Mouse (Mus musculus): Measurements from ENCODE around the gene Dnal1. TPM values are rescaled to one million over a fixed set of nuclear protein-coding genes. Genes with fewer than 3 reads are reported as not detected.

Dnal1 gene
- polyA plus RNA-seq, 1 experiment from 2014 or later: 7.1 TPM

DNA sequence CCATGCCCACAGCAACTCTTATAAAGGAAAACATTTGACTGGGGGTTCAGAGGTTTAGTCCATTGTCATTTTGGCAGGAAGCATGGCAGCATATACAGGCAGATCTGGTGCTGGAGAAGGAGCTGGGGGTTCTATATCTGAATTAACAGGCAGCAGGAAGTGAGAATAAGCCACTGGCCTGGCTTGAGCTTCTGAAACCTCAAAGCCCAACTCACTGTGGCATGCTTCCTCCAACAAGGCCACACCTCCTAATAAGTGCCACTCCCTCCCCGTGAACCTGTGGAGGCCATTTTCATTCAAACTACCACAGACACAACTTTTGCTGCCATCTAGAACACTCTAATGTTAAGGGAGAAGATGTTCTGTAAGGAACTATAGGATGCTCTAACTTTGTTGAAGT lies 6.5 kb upstream of the Dnal1 start:
- no peak for ATAC-seq (ENCODE audit: low read depth)
- Histone ChIP-seq H3K4me3 (ENCODE audit: low read depth, low read length) (no peak overlapping the region), H3K36me3 (ENCODE audit: control insufficient read depth, insufficient read depth, low read length) (no peaks in the 10 kb centered on the region)

DNA sequence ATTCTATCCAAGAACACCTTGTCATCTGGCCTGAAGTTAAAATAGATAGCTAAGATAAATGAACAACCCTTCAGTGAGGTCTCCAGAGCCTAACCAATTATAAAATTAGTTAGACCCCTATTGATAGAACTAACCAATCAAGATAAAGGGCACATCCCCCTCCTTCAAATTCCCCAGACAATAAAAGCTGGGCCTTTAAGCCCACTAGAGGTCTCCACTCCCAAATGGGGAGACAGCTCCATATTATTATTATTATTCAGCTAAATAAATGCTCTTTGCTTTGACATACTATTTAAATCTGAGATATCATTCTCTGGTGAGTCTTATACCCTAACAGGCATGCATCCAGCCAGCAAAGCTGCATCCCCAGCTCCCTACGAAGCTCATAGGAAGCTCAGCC lies 4.2 kb upstream of the Dnal1 start:
- ATAC-seq (ENCODE audit: low read depth): no peak
- no peak for DNase-seq (ENCODE audit: low spot score)
- Histone ChIP-seq H3K4me3 (ENCODE audit: low read depth, low read length) (no peak overlapping the region), H3K36me3 (ENCODE audit: control insufficient read depth, insufficient read depth, low read length) (no peaks in the 10 kb centered on the region), H3K9me3 (ENCODE audit: control insufficient read depth, low read length) (no peaks in the 10 kb centered on the region), H3K9ac (ENCODE audit: low read depth, low read length) (no peak overlapping the region), H3K27ac (replicated peaks; ENCODE audit: low read depth, low read length) (no peak overlapping the region), H3K4me1 (ENCODE audit: control insufficient read depth, insufficient read depth, low read length) (peaks cover 4% of the 10 kb centered on the region; the same call in 1 of the 2 replicates), H3K27me3 (replicated peaks; ENCODE audit: control insufficient read depth, insufficient read depth, low read length) (no peaks in the 10 kb centered on the region), H3K4me2 (ENCODE audit: low read depth, low read length) (no peak overlapping the region)
- WGBS: 76% methylated on average over 1 of the region's 1 CpGs

More for the DNA sequence above, 6.5 kb upstream of the Dnal1 start:
- Histone ChIP-seq H3K4me1 (ENCODE audit: control insufficient read depth, insufficient read depth, low read length) (no peaks in the 10 kb centered on the region), H3K9me3 (ENCODE audit: control insufficient read depth, low read length) (no peaks in the 10 kb centered on the region), H3K27me3 (replicated peaks; ENCODE audit: control insufficient read depth, insufficient read depth, low read length) (no peaks in the 10 kb centered on the region), H3K27ac (replicated peaks; ENCODE audit: low read depth, low read length) (no peak overlapping the region), H3K4me2 (ENCODE audit: low read depth, low read length) (no peak overlapping the region), H3K9ac (ENCODE audit: low read depth, low read length) (no peak overlapping the region)
- WGBS: 63% methylated on average over 1 of the region's 1 CpGs
- DNase-seq (ENCODE audit: low spot score): no peak

GRCm38 (mm10) chr12:84110814-84111213 lies 3.4 kb upstream of the Dnal1 start:
- H3K27me3 ChIP-seq (replicated peaks; ENCODE audit: control insufficient read depth, insufficient read depth, low read length): no peaks in the 10 kb centered on the region
- DNase-seq (ENCODE audit: low spot score) (no peak), ATAC-seq (ENCODE audit: low read depth) (no peak)
- peaks cover 7% of the 10 kb centered on the region; the same call in 1 of the 2 replicates for H3K4me1 ChIP-seq (ENCODE audit: control insufficient read depth, insufficient read depth, low read length)
- 91% methylated on average over 4 of the region's 4 CpGs for WGBS
- no peak overlapping the region for H3K27ac ChIP-seq (replicated peaks; ENCODE audit: low read depth, low read length)
- no peaks in the 10 kb centered on the region for H3K9me3 ChIP-seq (ENCODE audit: control insufficient read depth, low read length)
- no peak overlapping the region for H3K4me3 ChIP-seq (ENCODE audit: low read depth, low read length)
- H3K36me3 ChIP-seq (ENCODE audit: control insufficient read depth, insufficient read depth, low read length): no peaks in the 10 kb centered on the region
- H3K4me2 ChIP-seq (ENCODE audit: low read depth, low read length): no peak overlapping the region
- H3K9ac ChIP-seq (ENCODE audit: low read depth, low read length): no peak overlapping the region

DNA sequence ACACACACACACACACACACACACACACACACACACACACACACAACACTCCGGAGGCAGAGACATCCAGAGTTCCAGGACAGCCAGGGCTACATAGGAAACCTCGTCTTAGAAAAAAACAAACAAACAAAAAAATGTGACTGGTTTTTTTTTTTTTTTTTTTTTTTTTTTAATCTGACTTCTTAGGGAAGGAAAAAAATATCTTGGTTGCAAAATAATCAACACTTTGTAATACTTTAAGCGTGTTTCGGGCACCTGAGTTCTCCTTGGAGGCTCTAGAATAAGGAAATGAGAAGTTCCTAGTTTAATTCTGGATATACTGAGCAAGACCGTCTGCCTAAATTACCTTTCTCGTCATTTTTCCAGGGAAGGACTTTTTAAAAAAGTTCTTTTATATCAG lies 490 bp upstream of the Dnal1 start:
- no peaks in the 10 kb centered on the region for H3K27me3 ChIP-seq (replicated peaks; ENCODE audit: control insufficient read depth, insufficient read depth, low read length)
- 40% methylated on average over 6 of the region's 6 CpGs for WGBS
- H3K9me3 ChIP-seq (ENCODE audit: control insufficient read depth, low read length): no peaks in the 10 kb centered on the region
- H3K36me3 ChIP-seq (ENCODE audit: control insufficient read depth, insufficient read depth, low read length): no peaks in the 10 kb centered on the region
- no peak overlapping the region for H3K27ac ChIP-seq (replicated peaks; ENCODE audit: low read depth, low read length)
- H3K9ac ChIP-seq (ENCODE audit: low read depth, low read length): peak overlapping the region; percentile 14; the same call in 1 of the 2 replicates
- H3K4me3 ChIP-seq (ENCODE audit: low read depth, low read length): peak overlapping the region; percentile 71
- no peak for DNase-seq (ENCODE audit: low spot score)
- ATAC-seq (ENCODE audit: low read depth): no peak
- peaks cover 7% of the 10 kb centered on the region; the same call in 1 of the 2 replicates for H3K4me1 ChIP-seq (ENCODE audit: control insufficient read depth, insufficient read depth, low read length)
- H3K4me2 ChIP-seq (ENCODE audit: low read depth, low read length): peak overlapping the region; percentile 75

- Histone ChIP-seq H3K36me3 (ENCODE audit: control insufficient read depth, insufficient read depth, low read length) (no peaks in the 10 kb centered on the region), H3K27ac (replicated peaks; ENCODE audit: low read depth, low read length) (no peak overlapping the region), H3K4me2 (ENCODE audit: low read depth, low read length) (no peak overlapping the region), H3K9ac (ENCODE audit: low read depth, low read length) (no peak overlapping the region), H3K4me1 (ENCODE audit: control insufficient read depth, insufficient read depth, low read length) (peaks cover 7% of the 10 kb centered on the region; the same call in 1 of the 2 replicates), H3K9me3 (ENCODE audit: control insufficient read depth, low read length) (no peaks in the 10 kb centered on the region), H3K4me3 (ENCODE audit: low read depth, low read length) (no peak overlapping the region), H3K27me3 (replicated peaks; ENCODE audit: control insufficient read depth, insufficient read depth, low read length) (no peaks in the 10 kb centered on the region)
- DNase-seq (ENCODE audit: low spot score) (no peak), ATAC-seq (ENCODE audit: low read depth) (no peak)
- 93% methylated on average over 5 of the region's 5 CpGs for WGBS
These were observed 5.4 kb downstream of the Dnal1 start for GRCm38 (mm10) chr12:84119584-84119983.

DNA sequence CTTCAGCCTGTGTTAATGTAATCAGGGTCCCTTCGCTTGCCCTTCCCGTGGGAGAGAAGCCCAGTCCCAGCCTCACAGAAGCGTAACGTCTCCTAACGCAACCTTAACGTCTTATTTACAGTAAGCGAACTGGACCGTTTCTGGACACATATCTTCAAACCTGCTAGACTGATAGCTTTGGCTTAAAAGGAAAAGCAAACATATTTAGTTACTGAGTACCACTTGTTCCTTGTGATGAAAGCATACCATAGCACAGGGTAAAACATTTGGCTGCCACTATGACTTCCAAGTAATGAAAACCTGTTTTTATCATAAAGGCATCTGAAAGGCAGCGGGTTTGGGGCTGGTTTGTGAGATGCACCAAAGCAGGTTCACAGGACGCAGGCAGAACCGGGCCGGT lies 11.7 kb downstream of the Dnal1 start:
- Histone ChIP-seq H3K36me3 (ENCODE audit: control insufficient read depth, insufficient read depth, low read length) (peaks cover 30% of the 10 kb centered on the region), H3K27ac (replicated peaks; ENCODE audit: low read depth, low read length) (no peak overlapping the region), H3K9ac (ENCODE audit: low read depth, low read length) (no peak overlapping the region), H3K4me3 (ENCODE audit: low read depth, low read length) (no peak overlapping the region), H3K9me3 (ENCODE audit: control insufficient read depth, low read length) (no peaks in the 10 kb centered on the region), H3K27me3 (replicated peaks; ENCODE audit: control insufficient read depth, insufficient read depth, low read length) (no peaks in the 10 kb centered on the region), H3K4me2 (ENCODE audit: low read depth, low read length) (no peak overlapping the region), H3K4me1 (ENCODE audit: control insufficient read depth, insufficient read depth, low read length) (no peaks in the 10 kb centered on the region)
- 67% methylated on average over 12 of the region's 12 CpGs for WGBS
- ATAC-seq (ENCODE audit: low read depth) (no peak), DNase-seq (ENCODE audit: low spot score) (no peak)

DNA sequence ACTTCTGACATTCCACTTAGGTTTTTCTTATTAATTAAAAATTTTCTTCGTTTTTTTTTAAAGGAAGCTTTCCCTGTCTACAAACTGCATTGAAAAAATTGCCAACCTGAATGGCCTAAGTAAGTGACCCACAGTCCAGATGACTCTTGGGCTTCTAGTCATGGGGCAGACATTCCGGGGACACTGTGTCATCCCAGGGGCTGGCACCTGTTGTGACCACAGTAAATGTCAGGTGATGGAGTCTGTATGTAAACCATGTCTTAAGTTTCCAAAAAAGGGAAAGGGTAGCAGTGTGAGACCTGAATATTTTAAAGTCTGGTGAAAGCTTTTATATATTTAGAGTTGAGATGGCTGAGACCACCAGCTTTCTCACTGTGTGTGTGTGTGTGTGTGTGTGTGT lies 12.7 kb downstream of the Dnal1 start:
- H3K27ac ChIP-seq (replicated peaks; ENCODE audit: low read depth, low read length): no peak overlapping the region
- H3K4me1 ChIP-seq (ENCODE audit: control insufficient read depth, insufficient read depth, low read length): no peaks in the 10 kb centered on the region
- no peak overlapping the region for H3K4me2 ChIP-seq (ENCODE audit: low read depth, low read length)
- peaks cover 40% of the 10 kb centered on the region for H3K36me3 ChIP-seq (ENCODE audit: control insufficient read depth, insufficient read depth, low read length)
- H3K9me3 ChIP-seq (ENCODE audit: control insufficient read depth, low read length): no peaks in the 10 kb centered on the region
- H3K27me3 ChIP-seq (replicated peaks; ENCODE audit: control insufficient read depth, insufficient read depth, low read length): no peaks in the 10 kb centered on the region
- H3K4me3 ChIP-seq (ENCODE audit: low read depth, low read length): no peak overlapping the region
- H3K9ac ChIP-seq (ENCODE audit: low read depth, low read length): no peak overlapping the region
- DNase-seq (ENCODE audit: low spot score) (no peak), ATAC-seq (ENCODE audit: low read depth) (no peak)
- WGBS: 77% methylated on average over 2 of the region's 2 CpGs

DNA sequence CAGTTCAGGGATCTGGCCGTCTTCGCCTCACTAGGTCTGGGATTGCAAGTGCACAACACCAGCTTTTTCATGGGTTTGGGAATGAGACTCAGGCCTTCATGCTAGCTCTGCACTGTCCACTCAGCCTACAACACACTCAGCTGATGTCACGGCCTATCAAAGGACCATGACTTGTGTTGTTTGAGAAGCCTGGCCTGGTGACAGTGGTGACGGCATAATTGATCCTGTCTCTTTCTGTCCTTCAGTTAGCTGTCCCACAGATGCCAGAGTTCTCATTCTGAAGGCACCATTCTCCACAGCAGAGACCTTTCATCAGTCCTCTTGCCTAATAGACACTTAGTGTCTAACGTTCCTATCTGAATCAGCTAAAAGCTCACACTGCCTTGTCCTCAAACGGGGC lies 14.4 kb downstream of the Dnal1 start:
- H3K27ac ChIP-seq (replicated peaks; ENCODE audit: low read depth, low read length): no peak overlapping the region
- no peak for ATAC-seq (ENCODE audit: low read depth)
- DNase-seq (ENCODE audit: low spot score): no peak
- H3K9ac ChIP-seq (ENCODE audit: low read depth, low read length): no peak overlapping the region
- WGBS: 87% methylated on average over 6 of the region's 6 CpGs
- no peaks in the 10 kb centered on the region for H3K9me3 ChIP-seq (ENCODE audit: control insufficient read depth, low read length)
- H3K4me3 ChIP-seq (ENCODE audit: low read depth, low read length): no peak overlapping the region
- H3K4me1 ChIP-seq (ENCODE audit: control insufficient read depth, insufficient read depth, low read length): no peaks in the 10 kb centered on the region
- H3K36me3 ChIP-seq (ENCODE audit: control insufficient read depth, insufficient read depth, low read length): peaks cover 44% of the 10 kb centered on the region
- no peak overlapping the region for H3K4me2 ChIP-seq (ENCODE audit: low read depth, low read length)
- no peaks in the 10 kb centered on the region for H3K27me3 ChIP-seq (replicated peaks; ENCODE audit: control insufficient read depth, insufficient read depth, low read length)

- no peaks in the 10 kb centered on the region for H3K9me3 ChIP-seq (ENCODE audit: control insufficient read depth, low read length)
- DNase-seq (ENCODE audit: low spot score): no peak
- no peaks in the 10 kb centered on the region for H3K27me3 ChIP-seq (replicated peaks; ENCODE audit: control insufficient read depth, insufficient read depth, low read length)
- H3K4me2 ChIP-seq (ENCODE audit: low read depth, low read length): no peak overlapping the region
- peaks cover 42% of the 10 kb centered on the region for H3K36me3 ChIP-seq (ENCODE audit: control insufficient read depth, insufficient read depth, low read length)
- H3K9ac ChIP-seq (ENCODE audit: low read depth, low read length): no peak overlapping the region
- WGBS: 93% methylated on average over 8 of the region's 8 CpGs
- no peaks in the 10 kb centered on the region for H3K4me1 ChIP-seq (ENCODE audit: control insufficient read depth, insufficient read depth, low read length)
- no peak for ATAC-seq (ENCODE audit: low read depth)
- no peak overlapping the region for H3K27ac ChIP-seq (replicated peaks; ENCODE audit: low read depth, low read length)
- H3K4me3 ChIP-seq (ENCODE audit: low read depth, low read length): no peak overlapping the region
These were observed 15.8 kb downstream of the Dnal1 start for GRCm38 (mm10) chr12:84129931-84130330.

Measured in embryonic facial prominence, embryonic 14.5 days (tissue).